9 mouse cellular contexts compared by ENCODE assay signal in the genomic region with DNA sequence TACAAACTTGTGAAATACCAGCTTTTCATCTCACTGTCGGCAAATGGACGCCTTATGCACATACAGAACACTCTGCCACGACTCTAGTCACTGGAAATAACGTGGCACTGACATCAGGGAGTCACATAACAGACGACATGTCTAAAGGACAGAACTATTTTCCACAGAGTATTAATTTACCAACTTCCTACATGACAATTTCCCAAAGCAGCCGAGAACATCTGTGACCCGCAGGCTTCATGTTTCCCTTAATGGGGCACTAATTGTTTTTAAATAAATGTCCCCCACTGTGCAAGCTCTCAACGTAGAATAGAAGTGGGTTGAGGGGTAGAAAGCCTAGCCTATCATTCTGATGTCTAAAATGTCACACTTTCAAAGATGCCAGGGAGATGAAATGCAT. TPM values are rescaled to one million over a fixed set of nuclear protein-coding genes. Genes with fewer than 3 reads are reported as not detected.
DNase-seq lines count a peak whose midpoint lies in the region; ATAC-seq and TF ChIP-seq lines count a peak whose summit lies in the region.
"Had no signal": no experiment of that assay in that cellular context is flagged by ENCODE, and none has a peak within 500 bp of the region (broad histone marks: within the 10 kb centered on the region; RNA-seq: fewer than 3 reads in every experiment).

No protein-coding gene starts in this region.

- 41% methylated on average over 8 of the region's 8 CpGs for WGBS in heart, postnatal 0 days
- 18% methylated on average over 8 of the region's 8 CpGs for WGBS in hindbrain, embryonic 15.5 days

- intact Hi-C loops in heart, postnatal 14 days (cut with DNase I): loop anchor here (10.0 kb wide), 3 partner anchors 120 to 1140 kb away; no protein-coding TSS in a partner anchor

- H3K27me3 ChIP-seq in heart, postnatal 0 days (ENCODE audit: control insufficient read depth, insufficient read depth, low read length): no peaks in the 10 kb centered on the region
- H3K27me3 ChIP-seq in hindbrain, embryonic 15.5 days: no peaks in the 10 kb centered on the region

- peak overlapping the region; percentile 58; the same call in 1 of the 2 replicates for H3K4me2 ChIP-seq in heart, postnatal 0 days (ENCODE audit: low read depth, low read length)
- H3K4me2 ChIP-seq in hindbrain, embryonic 15.5 days: peak overlapping the region; percentile 43

- TF ChIP-seq EP300 in heart, postnatal 0 days (IDR thresholded peaks at IDR 0.05; ENCODE audit: low read depth): no peak

- H3K4me1 ChIP-seq in heart, postnatal 0 days (ENCODE audit: control insufficient read depth, insufficient read depth): peaks cover 10% of the 10 kb centered on the region
- peaks cover 27% of the 10 kb centered on the region for H3K4me1 ChIP-seq in hindbrain, embryonic 15.5 days (replicated peaks)

- H3K4me3 ChIP-seq in heart, postnatal 0 days (ENCODE audit: low read depth, low read length): no peak overlapping the region
- H3K4me3 ChIP-seq in hindbrain, embryonic 15.5 days: no peak overlapping the region

- H3K27ac ChIP-seq in heart, postnatal 0 days (ENCODE audit: low read depth): no peak overlapping the region
- no peak overlapping the region for H3K27ac ChIP-seq in hindbrain, embryonic 15.5 days (replicated peaks)
- H3K27ac ChIP-seq: liver, embryonic 14.5 days had no signal

- DNase-seq in heart, postnatal 0 days (ENCODE audit: low spot score): no peak
- DNase-seq in heart, postnatal 14 days: no peak
- DNase-seq in embryo, embryonic 9.5 days (ENCODE audit: extremely low spot score): peak; percentile 22
- peak; percentile 41 for DNase-seq in neural tube, embryonic 10.5 days (ENCODE audit: extremely low spot score, low spot score)
- no peak for DNase-seq in ovary, adult 18-20 months (ENCODE audit: low spot score)
- no peak for DNase-seq in left cerebral cortex, adult 8-10 months (ENCODE audit: low spot score in 2 of 2)
- DNase-seq in yolk sac, embryonic 10.5 days (ENCODE audit: low spot score): no peak

- peak overlapping the region; percentile 50; the same call in 1 of the 2 replicates for H3K9ac ChIP-seq in heart, postnatal 0 days (replicated peaks; ENCODE audit: low read depth, low read length)
- no peak overlapping the region for H3K9ac ChIP-seq in hindbrain, embryonic 15.5 days
- H3K9ac ChIP-seq: liver, embryonic 14.5 days had no signal

- no peak for TF ChIP-seq CTCF in heart, postnatal 0 days (IDR thresholded peaks at IDR 0.05; ENCODE audit: low read depth)

- H3K9me3 ChIP-seq in heart, postnatal 0 days (replicated peaks; ENCODE audit: control insufficient read depth, low read length): no peaks in the 10 kb centered on the region
- no peaks in the 10 kb centered on the region for H3K9me3 ChIP-seq in hindbrain, embryonic 15.5 days

- ATAC-seq in heart, postnatal 0 days (ENCODE audit: insufficient read depth, low read depth): no peak
- no peak for ATAC-seq in hindbrain, embryonic 15.5 days (ENCODE audit: low FRiP score, low read depth)

- no peaks in the 10 kb centered on the region for H3K36me3 ChIP-seq in heart, postnatal 0 days (replicated peaks; ENCODE audit: control insufficient read depth, insufficient read depth, low read length)
- H3K36me3 ChIP-seq in hindbrain, embryonic 15.5 days: no peaks in the 10 kb centered on the region

RNA-seq across cellular contexts. Expression of a gene that starts 49.0 kb away (rescaled TPM):
- total RNA-seq in heart, postnatal 0 days (2014; rRNA removed; ENCODE audit: low replicate concordance): not detected in 2 replicates
- polyA plus RNA-seq in heart, postnatal 0 days (2015; fragmentation: Nextera tagmentation; extraction: Ambion mirVana): 0.14 and 0.40 TPM in 2 replicates
- 1 to 10 TPM in 1 of 2 experiments, under 1 TPM in 1; 0.41 to 1.2 TPM for total RNA-seq in heart, postnatal 14 days (2021)
- polyA plus RNA-seq in hindbrain, embryonic 15.5 days (2015; fragmentation: Nextera tagmentation; extraction: Ambion mirVana): 0.54 and 1.1 TPM in 2 replicates
- total RNA-seq in left cerebral cortex, adult 8-10 months (2022): 10 to 100 TPM in 2 of 4 experiments, 1 to 10 TPM in 2; 3.2 to 14.1 (median 7.3) TPM

Comparison
In these comparisons a context has a peak if more than half of its experiments do, and no peak if none do; other contexts are left out.
1. DNase-seq: peak in embryo, embryonic 9.5 days (single experiment) and neural tube, embryonic 10.5 days (single experiment); none in heart, postnatal 0 days (single experiment), heart, postnatal 14 days (0 of 2), ovary, adult 18-20 months (single experiment), left cerebral cortex, adult 8-10 months (0 of 2) and yolk sac, embryonic 10.5 days (single experiment).